9 mouse cellular contexts compared by ENCODE assay signal in genomic region chr19:17271179-17271622, GRCm38 (mm10).
DNase-seq lines count a peak whose midpoint lies in the region; ATAC-seq and TF ChIP-seq lines count a peak whose summit lies in the region.
"Had no signal": no experiment of that assay in that cellular context is flagged by ENCODE, and none has a peak within 500 bp of the region (broad histone marks: within the 10 kb centered on the region; RNA-seq: fewer than 3 reads in every experiment).

No protein-coding gene starts in this region.

- H3K4me2 ChIP-seq in hindbrain, embryonic 11.5 days (replicated peaks; ENCODE audit: low read depth, low read length) = no peak overlapping the region
- H3K4me2 ChIP-seq in stomach, embryonic 14.5 days (replicated peaks; ENCODE audit: low read depth, low read length) = no peak overlapping the region

- DNase-seq in ovary, postnatal 36 days (ENCODE audit: low spot score) = peak; percentile 6
- DNase-seq in ovary, adult 18-20 months (ENCODE audit: low spot score) = no peak
- peak; percentile 27 for DNase-seq in hindbrain, embryonic 11.5 days (ENCODE audit: low spot score)
- no peak for DNase-seq in c-Kit-positive CD71-positive TER-119-positive erythroid progenitor cells, embryonic 14.5 days (ENCODE audit: low spot score)
- DNase-seq in cerebellum, adult 8-10 months = no peak

- TF ChIP-seq POLR2A in embryonic fibroblast, embryonic 13.5 days (IDR thresholded peaks at IDR 0.05; ENCODE audit: low read depth, low read length) = no peak

- no peaks in the 10 kb centered on the region for H3K36me3 ChIP-seq in hindbrain, embryonic 11.5 days (ENCODE audit: control insufficient read depth, insufficient read depth, low read length)
- H3K36me3 ChIP-seq in stomach, embryonic 14.5 days (ENCODE audit: control insufficient read depth, insufficient read depth, low read length) = no peaks in the 10 kb centered on the region

- no peaks in the 10 kb centered on the region for H3K27me3 ChIP-seq in hindbrain, embryonic 11.5 days (ENCODE audit: control insufficient read depth, insufficient read depth, low read length)
- no peaks in the 10 kb centered on the region for H3K27me3 ChIP-seq in stomach, embryonic 14.5 days (ENCODE audit: control insufficient read depth, insufficient read depth, low read length)

- H3K4me1 ChIP-seq in embryonic fibroblast, embryonic 13.5 days (ENCODE audit: control insufficient read depth, insufficient read depth, low read length) = 0 out of 2 replicates have a peak, but pooled peaks cover 2% of the 10 kb centered on the region
- 0 out of 2 replicates have a peak, but pooled peaks cover 2% of the 10 kb centered on the region for H3K4me1 ChIP-seq in hindbrain, embryonic 11.5 days (replicated peaks; ENCODE audit: control insufficient read depth, insufficient read depth, low read length)
- 0 out of 2 replicates have a peak, but pooled peaks cover 2% of the 10 kb centered on the region for H3K4me1 ChIP-seq in stomach, embryonic 14.5 days (ENCODE audit: control insufficient read depth, insufficient read depth, low read length)

- peak; percentile 66 for ATAC-seq in hindbrain, embryonic 11.5 days (ENCODE audit: low FRiP score)
- peak; percentile 61; the same call in 1 of the 2 replicates for ATAC-seq in stomach, embryonic 14.5 days (ENCODE audit: insufficient number of reproducible peaks, insufficient read depth, low FRiP score, low read depth)
- ATAC-seq in erythroblast, adult 5-6 weeks (replicated peaks; ENCODE audit: low FRiP score, poor library complexity, severe bottlenecking) = no peak
- ATAC-seq: activated CD4-positive, CD25-positive, alpha-beta regulatory T cell, adult 4 months had no signal

- no peak overlapping the region for H3K9ac ChIP-seq in hindbrain, embryonic 11.5 days (ENCODE audit: low read depth, low read length)
- H3K9ac ChIP-seq in stomach, embryonic 14.5 days (replicated peaks; ENCODE audit: low read depth, low read length) = no peak overlapping the region

- no peak overlapping the region for H3K4me3 ChIP-seq in embryonic fibroblast, embryonic 13.5 days (ENCODE audit: insufficient read depth, low read length)
- no peak overlapping the region for H3K4me3 ChIP-seq in hindbrain, embryonic 11.5 days (ENCODE audit: low read depth, low read length)
- H3K4me3 ChIP-seq in stomach, embryonic 14.5 days (ENCODE audit: low read depth, low read length) = no peak overlapping the region

- H3K27ac ChIP-seq in embryonic fibroblast, embryonic 13.5 days (ENCODE audit: insufficient read depth, low read length) = peak overlapping the region; percentile 87
- H3K27ac ChIP-seq in hindbrain, embryonic 11.5 days (ENCODE audit: low read depth, low read length) = peak overlapping the region; percentile 43; the same call in 1 of the 2 replicates
- H3K27ac ChIP-seq in stomach, embryonic 14.5 days (ENCODE audit: low read length) = peak overlapping the region; percentile 24; the same call in 1 of the 2 replicates

- 26% methylated on average over 3 of the region's 3 CpGs for WGBS in hindbrain, embryonic 11.5 days
- 24% methylated on average over 3 of the region's 3 CpGs for WGBS in stomach, embryonic 14.5 days

- no peak for TF ChIP-seq CTCF in embryonic fibroblast, embryonic 13.5 days (IDR thresholded peaks at IDR 0.05; ENCODE audit: borderline replicate concordance, insufficient read depth, low read length)

- H3K9me3 ChIP-seq in hindbrain, embryonic 11.5 days (ENCODE audit: control insufficient read depth, low read length) = no peaks in the 10 kb centered on the region
- H3K9me3 ChIP-seq in stomach, embryonic 14.5 days (ENCODE audit: control insufficient read depth, low read depth, low read length) = no peaks in the 10 kb centered on the region

Comparison
In these comparisons a context has a peak if more than half of its experiments do, and no peak if none do; other contexts are left out.
1. DNase-seq: peak in ovary, postnatal 36 days (single experiment) and hindbrain, embryonic 11.5 days (single experiment); none in ovary, adult 18-20 months (single experiment), c-Kit-positive CD71-positive TER-119-positive erythroid progenitor cells, embryonic 14.5 days (single experiment) and cerebellum, adult 8-10 months (single experiment).
2. H3K27ac ChIP-seq: peak in every context shown above with its lines; median percentile 87 in embryonic fibroblast, embryonic 13.5 days; 43 in hindbrain, embryonic 11.5 days; 24 in stomach, embryonic 14.5 days.